ENCODE assay signal across 9 mouse cellular contexts in genomic region chr1:168709836-168710235, GRCm38 (mm10).
A peak's percentile ranks its signal among the peaks of the same experiment; 100 is the strongest.
DNase-seq lines count a peak whose midpoint lies in the region; ATAC-seq and TF ChIP-seq lines count a peak whose summit lies in the region.
"Had no signal": no experiment of that assay in that cellular context is flagged by ENCODE, and none has a peak within 500 bp of the region (broad histone marks: within the 10 kb centered on the region; RNA-seq: fewer than 3 reads in every experiment).

No protein-coding gene starts in this region.

- peak overlapping the region; percentile 33; the same call in 1 of the 2 replicates for H3K4me2 ChIP-seq in embryonic facial prominence, embryonic 12.5 days (replicated peaks)
- H3K4me2 ChIP-seq in limb, embryonic 12.5 days: peak overlapping the region; percentile 52

- no peak overlapping the region for H3K27ac ChIP-seq in embryonic facial prominence, embryonic 12.5 days
- H3K27ac ChIP-seq in embryonic facial prominence, embryonic 10.5 days (replicated peaks): no peak overlapping the region
- peak overlapping the region; percentile 66 for H3K27ac ChIP-seq in kidney, adult 2 months (ENCODE audit: insufficient read depth, low read depth, low read length)
- peak overlapping the region; percentile 54; the same call in 1 of the 2 replicates for H3K27ac ChIP-seq in limb, embryonic 12.5 days

- ATAC-seq in embryonic facial prominence, embryonic 12.5 days (ENCODE audit: insufficient number of reproducible peaks, insufficient read depth, low FRiP score, low TSS enrichment): no peak
- ATAC-seq in limb, embryonic 12.5 days (ENCODE audit: insufficient number of reproducible peaks, insufficient read depth, low FRiP score, low TSS enrichment, low read depth): no peak
- ATAC-seq in megakaryocyte progenitor cell, adult 5-6 weeks (replicated peaks; ENCODE audit: poor library complexity): no peak

- no peaks in the 10 kb centered on the region for H3K27me3 ChIP-seq in embryonic facial prominence, embryonic 12.5 days
- H3K27me3 ChIP-seq in embryonic facial prominence, embryonic 10.5 days (replicated peaks; ENCODE audit: low read depth, poor library complexity, severe bottlenecking): no peaks in the 10 kb centered on the region
- no peaks in the 10 kb centered on the region for H3K27me3 ChIP-seq in kidney, adult 2 months (replicated peaks; ENCODE audit: control insufficient read depth, insufficient read depth, low read length)
- H3K27me3 ChIP-seq in limb, embryonic 12.5 days: no peaks in the 10 kb centered on the region

- no peaks in the 10 kb centered on the region for H3K36me3 ChIP-seq in embryonic facial prominence, embryonic 12.5 days
- H3K36me3 ChIP-seq in embryonic facial prominence, embryonic 10.5 days (replicated peaks): no peaks in the 10 kb centered on the region
- H3K36me3 ChIP-seq in kidney, adult 2 months (ENCODE audit: control insufficient read depth, insufficient read depth, low read length): no peaks in the 10 kb centered on the region
- H3K36me3 ChIP-seq in limb, embryonic 12.5 days: no peaks in the 10 kb centered on the region

- H3K9me3 ChIP-seq in embryonic facial prominence, embryonic 12.5 days: no peaks in the 10 kb centered on the region
- H3K9me3 ChIP-seq in embryonic facial prominence, embryonic 10.5 days: no peaks in the 10 kb centered on the region
- no peaks in the 10 kb centered on the region for H3K9me3 ChIP-seq in limb, embryonic 12.5 days

- DNase-seq in embryonic facial prominence, embryonic 10.5 days (ENCODE audit: low spot score): no peak
- peak; percentile 23 for DNase-seq in kidney, adult 2 months
- no peak for DNase-seq in kidney, adult 8-10 months
- DNase-seq in ZHBTc4 (ENCODE audit: low read depth, low spot score): peak; percentile 8
- no peak for DNase-seq in urinary bladder, postnatal 14 days (ENCODE audit: low spot score)
- DNase-seq: right cerebral cortex, adult 18-20 months had no signal

- H3K9ac ChIP-seq in embryonic facial prominence, embryonic 12.5 days: no peak overlapping the region
- no peak overlapping the region for H3K9ac ChIP-seq in limb, embryonic 12.5 days (replicated peaks)

- peaks cover 14% of the 10 kb centered on the region for H3K4me1 ChIP-seq in embryonic facial prominence, embryonic 12.5 days
- peaks cover 20% of the 10 kb centered on the region for H3K4me1 ChIP-seq in embryonic facial prominence, embryonic 10.5 days
- H3K4me1 ChIP-seq in kidney, adult 2 months (ENCODE audit: control insufficient read depth, insufficient read depth, low read length): peaks cover 13% of the 10 kb centered on the region; the same call in 1 of the 2 replicates
- peaks cover 19% of the 10 kb centered on the region for H3K4me1 ChIP-seq in limb, embryonic 12.5 days (replicated peaks)

- no peak for TF ChIP-seq CTCF in kidney, adult 2 months (conservative IDR thresholded peaks at IDR 0.05; ENCODE audit: insufficient read depth, insufficient read length, low read depth, low read length)

- no peak overlapping the region for H3K4me3 ChIP-seq in embryonic facial prominence, embryonic 12.5 days
- H3K4me3 ChIP-seq in embryonic facial prominence, embryonic 10.5 days: no peak overlapping the region
- H3K4me3 ChIP-seq in kidney, adult 2 months (ENCODE audit: insufficient read depth, low read depth, low read length): no peak overlapping the region
- no peak overlapping the region for H3K4me3 ChIP-seq in limb, embryonic 12.5 days (replicated peaks)

- WGBS in embryonic facial prominence, embryonic 12.5 days: 69% methylated on average over 2 of the region's 2 CpGs
- 70% methylated on average over 2 of the region's 2 CpGs for WGBS in embryonic facial prominence, embryonic 10.5 days
- 49% methylated on average over 2 of the region's 2 CpGs for WGBS in kidney, adult 2 months
- 60% methylated on average over 2 of the region's 2 CpGs for WGBS in limb, embryonic 12.5 days

- no peak for TF ChIP-seq POLR2A in kidney, adult 2 months (IDR thresholded peaks at IDR 0.05; ENCODE audit: low read depth, low read length)

Comparison
In these comparisons a context has a peak if more than half of its experiments do, and no peak if none do; other contexts are left out.
1. DNase-seq: peak in kidney, adult 2 months (single experiment) and ZHBTc4 (single experiment); none in embryonic facial prominence, embryonic 10.5 days (single experiment), kidney, adult 8-10 months (0 of 2) and urinary bladder, postnatal 14 days (single experiment).
2. H3K27ac ChIP-seq: peak in kidney, adult 2 months (single experiment) and limb, embryonic 12.5 days (single experiment); none in embryonic facial prominence, embryonic 12.5 days (single experiment) and embryonic facial prominence, embryonic 10.5 days (single experiment).